Mouse (Mus musculus) erythroid progenitor cell, adult 5-6 weeks (primary cell): ENCODE results near the gene Pcmt1. TPM values are rescaled to one million over a fixed set of nuclear protein-coding genes. Genes with fewer than 3 reads are reported as not detected.

ENCODE experiments used
- ATAC-seq: replicated peaks from 2 replicates; pipeline ENCODE4 v1.8.0; 2016; ENCODE audit warnings: moderate number of reproducible peaks, mild to moderate bottlenecking, moderate TSS enrichment, inconsistent platforms; ENCODE audit not compliant: poor library complexity, low FRiP score, severe bottlenecking
- total RNA-seq, 2 experiments: library from RNA; stranded (forward) in 1 of 2; stranded (reverse) in 1 of 2; fragments of 150-400 nt in 1 of 2; fragments of 186-747, 209-891 nt in 1 of 2; gene quantifications; 2 replicates each; pipeline versions ENCODE4 v1.2.3 to v1.2.4; 2015 to 2017; ENCODE audit warnings: low replicate concordance in 2 of 2

Gene Pcmt1
- total RNA-seq, 2 experiments from 2014 or later = 116 to 136 TPM

DNA sequence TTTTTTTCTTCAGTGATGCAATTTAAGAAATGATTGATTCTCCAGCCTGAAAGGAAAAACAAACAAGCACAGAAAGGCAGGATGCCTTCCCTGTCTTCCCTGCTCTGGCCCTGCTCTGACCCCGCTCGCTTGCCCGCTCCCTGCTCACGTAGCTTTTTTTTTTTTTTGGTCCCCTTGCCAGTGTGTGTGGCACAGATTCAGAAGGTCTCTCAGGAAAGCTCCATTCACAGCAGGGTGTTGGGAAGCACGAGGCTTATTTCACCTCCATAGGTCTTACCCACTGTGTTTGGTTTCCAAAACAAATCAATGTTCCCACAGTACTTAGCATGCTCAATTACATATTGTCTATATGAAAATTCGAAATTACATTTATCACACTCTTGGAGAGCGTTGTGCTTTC, 86.1 kb downstream of the Pcmt1 start:
- no peak for ATAC-seq

DNA sequence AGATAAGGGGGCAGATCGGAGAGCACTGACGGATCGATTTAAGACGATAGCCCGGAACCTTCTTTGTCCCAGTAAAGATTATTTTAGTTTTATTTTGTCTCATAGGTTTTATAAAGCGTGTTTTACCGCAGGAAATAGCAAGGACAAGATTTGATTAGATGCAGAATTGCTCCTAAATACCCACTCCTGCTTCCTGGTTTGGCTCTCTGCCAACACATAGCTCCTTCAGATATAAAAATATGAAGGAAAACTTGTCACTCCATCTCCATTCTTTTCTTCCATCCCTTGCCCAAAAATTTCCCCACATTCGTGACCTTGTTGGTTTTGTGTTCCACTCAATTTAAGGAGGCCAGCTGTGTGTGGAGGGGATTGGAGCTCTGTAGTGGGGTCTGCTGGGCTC, 90.1 kb downstream of the Pcmt1 start:
- no peak for ATAC-seq

GRCm38 (mm10) chr10:7590234-7590689, 90.7 kb downstream of the Pcmt1 start:
- no peak for ATAC-seq

- peak; percentile 100 for ATAC-seq
These were observed 91.2 kb downstream of the Pcmt1 start, which contains the start of gene Lrp11 for GRCm38 (mm10) chr10:7589592-7590233. Gene Lrp11 (plus strand): TSS chr10:7589800.

DNA sequence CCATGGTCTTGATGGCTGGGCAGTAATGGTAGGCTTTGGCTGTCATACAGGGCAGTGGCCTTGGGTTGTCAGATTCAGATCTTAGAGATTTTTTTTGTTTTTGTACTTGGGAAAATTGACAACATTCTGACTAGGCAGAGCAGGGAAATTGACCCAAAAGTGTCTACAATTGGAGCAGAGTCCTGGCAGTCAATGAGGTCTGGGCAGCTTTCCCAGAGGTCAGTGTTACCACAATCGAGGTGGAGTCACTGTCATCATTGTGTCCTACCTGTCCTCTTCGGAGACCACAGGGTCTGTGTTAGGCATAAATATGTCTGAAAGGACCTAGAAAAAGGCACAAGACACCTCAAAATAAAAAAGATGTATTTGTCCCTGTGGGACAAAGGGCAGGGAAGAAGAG, 94.2 kb downstream of the Pcmt1 start:
- ATAC-seq = no peak

DNA sequence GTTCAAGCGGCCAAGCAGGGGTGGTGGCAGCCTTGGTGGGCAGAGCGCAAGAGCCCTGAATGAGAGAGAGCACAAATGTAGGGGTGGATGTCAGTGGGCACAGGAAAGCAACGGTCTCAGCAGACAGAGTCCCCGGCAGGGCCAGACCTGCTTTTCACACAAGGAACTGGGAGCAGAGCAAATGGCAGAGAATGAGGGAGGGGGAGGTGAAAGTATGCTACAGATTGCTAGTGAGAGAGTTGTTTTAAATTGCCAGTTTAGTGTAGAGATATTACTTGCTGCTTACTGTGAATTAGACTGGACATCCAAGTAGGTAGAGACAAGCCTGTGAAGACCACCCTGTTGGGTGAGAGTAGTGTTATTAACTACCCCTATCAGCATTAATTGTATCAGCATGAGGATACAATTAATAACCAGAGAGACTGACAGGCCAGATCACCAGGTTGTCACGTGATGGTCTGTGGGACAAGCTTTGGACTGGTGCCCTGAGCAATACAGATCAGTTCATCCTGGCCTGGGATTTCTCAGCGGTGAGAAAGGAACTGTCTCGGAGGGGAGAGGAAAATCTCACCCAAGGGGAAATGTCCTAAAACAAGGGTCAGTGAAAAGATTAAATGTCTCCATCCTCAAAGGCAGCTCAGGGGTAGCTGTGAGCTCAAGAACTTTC, 97.9 kb downstream of the Pcmt1 start:
- ATAC-seq = no peak

- no peak for ATAC-seq
These were observed 98.6 kb downstream of the Pcmt1 start for GRCm38 (mm10) chr10:7582157-7582890.

DNA sequence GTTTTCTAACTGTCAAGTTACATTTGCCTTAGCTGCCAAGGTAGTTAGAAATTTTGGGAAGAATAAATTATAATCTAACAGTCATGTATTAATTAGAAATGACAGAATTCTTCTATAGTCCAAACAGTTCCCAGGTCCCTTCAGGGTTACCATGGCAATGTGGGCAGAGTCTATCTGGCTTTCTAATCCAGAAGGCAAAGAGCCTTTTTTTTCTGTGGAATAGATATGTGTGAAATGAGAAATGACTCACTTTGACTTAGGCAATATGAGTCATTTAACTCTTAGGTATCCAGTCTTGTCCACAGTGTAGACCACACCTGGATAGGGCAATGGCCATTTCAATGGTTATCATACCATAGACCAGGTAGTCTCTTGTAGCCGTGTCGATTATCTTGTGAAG, 99.5 kb downstream of the Pcmt1 start:
- ATAC-seq = no peak

Other genes with a start within 250 kb of the Pcmt1 start
- gene Ulbp1, start 207.5 kb downstream of the Pcmt1 start, total RNA-seq (2015; ENCODE audit: low replicate concordance) = 4.6 and 11.9 TPM in 2 replicates
- gene Ulbp1, start 207.5 kb downstream of the Pcmt1 start, total RNA-seq (2017; ENCODE audit: low replicate concordance) = 11.6 and 15.4 TPM in 2 replicates
- not detected in 2 replicates for gene Lrp11, start 91.3 kb downstream of the Pcmt1 start, total RNA-seq (2015; ENCODE audit: low replicate concordance)
- not detected in 2 replicates for gene Lrp11, start 91.3 kb downstream of the Pcmt1 start, total RNA-seq (2017; ENCODE audit: low replicate concordance)
- 12.6 and 20.5 TPM in 2 replicates for gene Nup43, start 13.6 kb downstream of the Pcmt1 start, total RNA-seq (2015; ENCODE audit: low replicate concordance)
- 7.9 and 10.9 TPM in 2 replicates for gene Nup43, start 13.6 kb downstream of the Pcmt1 start, total RNA-seq (2017; ENCODE audit: low replicate concordance)
- gene Lats1, start 78 bp upstream of the Pcmt1 start, total RNA-seq (2015; ENCODE audit: low replicate concordance) = 14.4 and 18.0 TPM in 2 replicates
- gene Lats1, start 78 bp upstream of the Pcmt1 start, total RNA-seq (2017; ENCODE audit: low replicate concordance) = 10.4 and 12.2 TPM in 2 replicates
- 44.9 and 66.7 TPM in 2 replicates for gene Katna1, start 44.9 kb upstream of the Pcmt1 start, total RNA-seq (2015; ENCODE audit: low replicate concordance)
- gene Katna1, start 44.9 kb upstream of the Pcmt1 start, total RNA-seq (2017; ENCODE audit: low replicate concordance) = 59.5 and 67.9 TPM in 2 replicates
- gene Ginm1, start 111.7 kb upstream of the Pcmt1 start, total RNA-seq (2015; ENCODE audit: low replicate concordance) = 37.5 and 85.5 TPM in 2 replicates
- gene Ginm1, start 111.7 kb upstream of the Pcmt1 start, total RNA-seq (2017; ENCODE audit: low replicate concordance) = 54.2 and 67.4 TPM in 2 replicates
- 35.7 and 36.0 TPM in 2 replicates for gene Ppil4, start 111.8 kb upstream of the Pcmt1 start, total RNA-seq (2015; ENCODE audit: low replicate concordance)
- 66.4 and 88.2 TPM in 2 replicates for gene Ppil4, start 111.8 kb upstream of the Pcmt1 start, total RNA-seq (2017; ENCODE audit: low replicate concordance)
- gene Zc3h12d, start 151.3 kb upstream of the Pcmt1 start, total RNA-seq (2015; ENCODE audit: low replicate concordance) = 0.36 and 0.84 TPM in 2 replicates
- gene Zc3h12d, start 151.3 kb upstream of the Pcmt1 start, total RNA-seq (2017; ENCODE audit: low replicate concordance) = 0.38 and 0.90 TPM in 2 replicates